Mouse (Mus musculus) R1 (cell line): Measurements from ENCODE around the gene Cnppd1.

Experiments
- DNase-seq: peaks from one replicate; pipeline ENCODE4 v3.0.0-alpha.2; 2018; ENCODE audit warnings: low read depth, low spot score

Gene Cnppd1

GRCm38 (mm10) chr1:75142301-75143261 is at the start of gene Cnppd1, which contains the start of gene Retreg2:
Cnppd1 (minus strand) TSS chr1:75142711.
Retreg2 (plus strand) TSS chr1:75142778.
- peak; percentile 93 for DNase-seq

- DNase-seq, result peak; percentile 99
These were observed 49.3 kb upstream of the Cnppd1 start, which contains the start of the genes Ankzf1 and Atg9a for GRCm38 (mm10) chr1:75191622-75192402. Ankzf1 (plus strand) TSS chr1:75192151. Atg9a (minus strand) TSS chr1:75192196.

GRCm38 (mm10) chr1:75191258-75191621 is 48.7 kb upstream of the Cnppd1 start:
- no peak for DNase-seq

GRCm38 (mm10) chr1:75190577-75190976 is 48.1 kb upstream of the Cnppd1 start:
- DNase-seq, result no peak

- no peak for DNase-seq
These were observed 45.5 kb upstream of the Cnppd1 start for GRCm38 (mm10) chr1:75187914-75188483.

- no peak for DNase-seq
These were observed 44.6 kb upstream of the Cnppd1 start for GRCm38 (mm10) chr1:75187126-75187525.

GRCm38 (mm10) chr1:75185495-75185894 is 43.0 kb upstream of the Cnppd1 start:
- no peak for DNase-seq

GRCm38 (mm10) chr1:75182160-75182559 is 39.6 kb upstream of the Cnppd1 start:
- peak; percentile 43 for DNase-seq

GRCm38 (mm10) chr1:75181377-75181870 is 38.9 kb upstream of the Cnppd1 start:
- DNase-seq, result no peak

- DNase-seq, result no peak
These were observed 38.2 kb upstream of the Cnppd1 start for GRCm38 (mm10) chr1:75180741-75181140.

- peak; percentile 97 for DNase-seq
These were observed 37.6 kb upstream of the Cnppd1 start, which contains the start of gene Abcb6 for GRCm38 (mm10) chr1:75180105-75180590. Abcb6 (minus strand) TSS chr1:75180392.

GRCm38 (mm10) chr1:75179334-75180104 is 37.0 kb upstream of the Cnppd1 start:
- DNase-seq, result peak; percentile 69

GRCm38 (mm10) chr1:75168472-75169464 is 26.3 kb upstream of the Cnppd1 start, which contains the start of gene Zfand2b:
Zfand2b (plus strand) TSS chr1:75168646.
- DNase-seq, result peak; percentile 98

- DNase-seq, result no peak
These were observed 25.6 kb upstream of the Cnppd1 start for GRCm38 (mm10) chr1:75168093-75168471.

GRCm38 (mm10) chr1:75160256-75160617 is 17.7 kb upstream of the Cnppd1 start:
- no peak for DNase-seq

GRCm38 (mm10) chr1:75159540-75160255 is 17.2 kb upstream of the Cnppd1 start:
- DNase-seq, result no peak

- no peak for DNase-seq
These were observed 16.5 kb upstream of the Cnppd1 start for GRCm38 (mm10) chr1:75158990-75159389.

GRCm38 (mm10) chr1:75155837-75156236 is 13.3 kb upstream of the Cnppd1 start:
- DNase-seq, result no peak

GRCm38 (mm10) chr1:75148727-75149126 is 6.2 kb upstream of the Cnppd1 start:
- DNase-seq, result no peak
